Mouse (Mus musculus) midbrain, postnatal 0 days (tissue): ENCODE results near the gene Acbd4. TPM values are rescaled to one million over a fixed set of nuclear protein-coding genes. Genes with fewer than 3 reads are reported as not detected.

Experiments
- ATAC-seq: fragments of 200-750 bp; cut with Nextera tagmentation; 2 replicates; pipeline ENCODE4 v1.8.0; 2017; ENCODE audit warnings: moderate number of reproducible peaks, mild to moderate bottlenecking, moderate TSS enrichment, moderate library complexity; ENCODE audit not compliant: low FRiP score
- DNase-seq: peaks from one replicate; pipeline ENCODE4 v3.0.0-alpha.2; 2015; ENCODE audit warnings: low spot score
- H3K27ac ChIP-seq: fragments of 300-500 bp; sonication (generic); 2 replicates; pipeline ENCODE4 v1.5.1; 2014; ENCODE audit warnings: low read depth, mild to moderate bottlenecking, low read length, mixed read lengths
- H3K27me3 ChIP-seq: fragments of 300-500 bp; sonication (generic); 2 replicates; pipeline ENCODE4 v1.6.1; 2014; ENCODE audit warnings: low read length, control low read depth, mixed read lengths; ENCODE audit not compliant: insufficient read depth
- H3K36me3 ChIP-seq: fragments of 300-500 bp; sonication (generic); 2 replicates; pipeline ENCODE4 v1.6.1; 2014; ENCODE audit warnings: low read length, control low read depth, mixed read lengths; ENCODE audit not compliant: insufficient read depth
- H3K4me1 ChIP-seq: fragments of 300-500 bp; sonication (generic); 2 replicates; pipeline ENCODE4 v1.6.1; 2014; ENCODE audit warnings: mild to moderate bottlenecking, control low read depth, antibody characterized with exemption, low read length, mixed read lengths; ENCODE audit not compliant: insufficient read depth
- H3K4me2 ChIP-seq: fragments of 300-500 bp; sonication (generic); 2 replicates; pipeline ENCODE4 v1.6.1; 2014; ENCODE audit warnings: low read depth, mild to moderate bottlenecking, low read length, mixed read lengths; ENCODE audit not compliant: poor library complexity, severe bottlenecking
- H3K4me3 ChIP-seq: fragments of 300-500 bp; sonication (generic); 2 replicates; pipeline ENCODE4 v1.5.1; 2014; ENCODE audit warnings: low read depth, mild to moderate bottlenecking, low read length, moderate library complexity
- H3K9ac ChIP-seq: fragments of 300-500 bp; sonication (generic); replicated peaks from 2 replicates; pipeline ENCODE4 v1.6.1; 2014; ENCODE audit warnings: mild to moderate bottlenecking, low read length, moderate library complexity, mixed read lengths; ENCODE audit not compliant: poor library complexity, severe bottlenecking
- H3K9me3 ChIP-seq: fragments of 300-500 bp; sonication (generic); 2 replicates; pipeline ENCODE4 v1.6.1; 2016; ENCODE audit warnings: low read length, control low read depth
- CTCF ChIP-seq: IDR thresholded peaks from 2 replicates; pipeline ENCODE4 v1.5.1; 2016; ENCODE audit warnings: antibody characterized with exemption, mild to moderate bottlenecking
- WGBS: fragments of 180-500 bp; shearing (Covaris S2); extraction: QIAGEN DNeasy Blood & Tissue Kit; methylation state at CpG from one replicate; pipeline ENCODE4 v1.1.7; 2014; 5-methylcytosine and 5-hydroxymethylcytosine counted together
- polyA plus RNA-seq: library from polyadenylated mRNA; unstranded; fragments of >200 nt; fragmentation: Nextera tagmentation; extraction: Ambion mirVana; gene quantifications from 2 replicates; pipeline ENCODE4 v1.2.1, GENCODE M21; 2015
- total RNA-seq: library from RNA; depleted of rRNA; stranded (reverse); fragments of >200 nt; gene quantifications from 2 replicates; pipeline ENCODE4 v1.2.3, GENCODE M21; 2014

Gene Acbd4
- total and polyA plus RNA-seq, 2 experiments from 2014 or later = 17.5 to 22.9 TPM

DNA sequence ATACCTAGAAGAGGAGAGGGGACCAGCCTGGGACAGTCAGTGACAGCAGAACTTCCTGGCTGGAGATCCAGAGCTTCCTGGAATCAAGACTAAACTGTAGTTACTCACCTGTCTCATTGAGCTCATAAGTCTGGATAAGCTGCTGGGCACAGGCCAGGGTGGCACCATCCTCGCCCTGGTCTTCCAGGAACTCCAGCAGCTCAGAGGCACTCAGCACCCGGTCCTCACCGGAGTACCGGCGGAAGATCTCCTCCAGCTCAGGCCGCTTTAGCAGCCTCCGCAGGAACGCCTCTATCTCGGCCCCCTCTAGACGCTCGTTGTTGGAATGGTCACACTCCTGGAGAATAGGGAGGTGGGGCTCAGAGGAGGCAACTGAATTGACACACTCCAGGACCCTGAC lies 23.4 kb upstream of the Acbd4 start:
- H3K4me3 ChIP-seq = no peak overlapping the region

DNA sequence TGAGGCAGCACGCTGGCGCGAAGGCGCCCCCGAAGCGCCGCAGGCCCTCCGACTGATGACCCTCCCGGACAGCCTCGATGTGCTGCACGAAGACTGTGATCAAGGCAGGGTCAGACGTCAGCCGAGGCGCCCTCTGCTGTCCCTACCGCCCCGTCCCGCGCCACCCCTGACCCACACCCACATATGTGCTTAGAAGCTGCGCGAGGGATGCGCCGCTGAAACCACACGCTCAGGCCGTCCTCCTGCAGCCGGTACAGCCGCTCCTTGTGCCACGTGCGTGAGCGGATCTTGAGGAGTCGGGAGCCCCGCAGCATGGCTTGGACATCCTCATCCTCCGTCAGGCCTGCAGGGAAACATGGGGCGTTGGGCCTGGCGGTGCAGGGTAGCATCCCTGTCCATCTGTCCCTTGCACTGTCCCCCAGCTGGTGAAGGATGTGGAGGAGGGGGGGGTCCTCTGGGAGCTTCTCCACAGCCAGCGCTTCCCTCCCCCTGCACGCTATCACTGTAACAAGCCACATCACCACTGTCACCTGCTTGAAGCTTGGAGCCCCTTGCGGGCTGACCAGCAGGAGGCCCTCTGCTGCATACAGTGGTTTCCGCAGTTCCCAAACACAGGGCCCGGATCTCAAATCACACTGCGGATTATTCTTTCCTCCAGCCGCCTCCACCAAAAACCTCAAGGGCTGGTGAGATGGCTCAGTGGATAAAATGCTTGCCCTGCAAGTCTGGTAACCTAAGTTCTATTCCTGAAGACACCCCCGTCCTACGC lies 21.0 kb upstream of the Acbd4 start:
- TF ChIP-seq CTCF = peak; percentile 60
- peak overlapping the region; percentile 45 for H3K4me2 ChIP-seq
- no peak overlapping the region for H3K27ac ChIP-seq
- no peaks in the 10 kb centered on the region for H3K9me3 ChIP-seq
- H3K4me1 ChIP-seq = no peaks in the 10 kb centered on the region
- 2% methylated on average over 42 of the region's 43 CpGs for WGBS
- no peaks in the 10 kb centered on the region for H3K36me3 ChIP-seq
- peak; percentile 41; the same call in 1 of the 2 replicates for ATAC-seq
- peaks cover 25% of the 10 kb centered on the region for H3K27me3 ChIP-seq
- H3K4me3 ChIP-seq = peak overlapping the region; percentile 25
- H3K9ac ChIP-seq = peak overlapping the region; percentile 29; the same call in 1 of the 2 replicates
- DNase-seq = peak; percentile 38

More for the DNA sequence above, 23.4 kb upstream of the Acbd4 start:
- H3K4me2 ChIP-seq = no peak overlapping the region
- peaks cover 25% of the 10 kb centered on the region for H3K27me3 ChIP-seq
- peaks cover 5% of the 10 kb centered on the region; the same call in 1 of the 2 replicates for H3K4me1 ChIP-seq
- no peaks in the 10 kb centered on the region for H3K36me3 ChIP-seq
- no peak for DNase-seq
- WGBS = 88% methylated on average over 11 of the region's 11 CpGs
- no peaks in the 10 kb centered on the region for H3K9me3 ChIP-seq
- no peak for ATAC-seq
- no peak overlapping the region for H3K9ac ChIP-seq
- H3K27ac ChIP-seq = no peak overlapping the region
- TF ChIP-seq CTCF = no peak

DNA sequence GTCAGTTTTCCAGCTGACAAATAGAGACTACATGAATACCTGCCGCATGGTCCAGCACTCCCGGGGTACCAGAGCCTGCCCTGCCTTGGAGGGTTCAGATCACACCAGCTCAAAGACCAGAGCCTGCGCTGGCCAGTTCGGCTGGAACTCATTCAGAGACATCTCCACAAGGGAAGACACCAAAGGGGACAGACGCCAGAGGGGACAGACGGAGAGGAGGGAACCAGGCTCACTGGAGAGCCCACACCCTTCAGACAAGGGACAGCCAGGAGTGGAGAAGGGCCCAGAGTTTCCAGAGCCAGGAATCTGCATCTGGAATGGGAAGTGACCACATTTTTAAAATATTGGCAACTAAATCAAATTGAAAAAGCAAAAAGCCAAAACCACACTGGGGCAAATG lies 19.9 kb upstream of the Acbd4 start:
- Histone ChIP-seq H3K9ac (no peak overlapping the region), H3K4me1 (no peaks in the 10 kb centered on the region), H3K27me3 (peaks cover 25% of the 10 kb centered on the region), H3K27ac (no peak overlapping the region), H3K9me3 (no peaks in the 10 kb centered on the region), H3K36me3 (no peaks in the 10 kb centered on the region), H3K4me2 (no peak overlapping the region), H3K4me3 (no peak overlapping the region)
- WGBS = 64% methylated on average over 6 of the region's 6 CpGs
- no peak for TF ChIP-seq CTCF
- ATAC-seq (no peak), DNase-seq (no peak)

DNA sequence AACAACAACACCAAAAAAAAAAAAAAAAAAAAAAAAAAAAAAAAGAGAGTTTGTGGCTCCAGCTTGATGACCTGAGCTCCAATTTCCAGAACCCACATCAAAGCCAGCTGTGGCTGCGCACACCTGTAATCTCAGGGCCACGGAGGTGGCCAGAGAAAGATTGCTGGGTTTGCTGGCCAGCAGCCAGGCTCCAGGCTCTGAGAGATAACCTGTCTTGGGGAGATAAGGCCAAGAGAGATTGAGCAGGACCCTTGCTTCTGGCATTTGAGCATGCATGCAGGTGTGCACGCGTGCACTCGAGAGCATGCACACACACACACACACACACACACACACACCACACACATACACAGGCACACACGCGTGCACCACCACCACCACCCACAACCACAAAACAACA lies 8.2 kb upstream of the Acbd4 start:
- Histone ChIP-seq H3K9me3 (no peaks in the 10 kb centered on the region), H3K27me3 (0 out of 2 replicates have a peak, but pooled peaks cover 4% of the 10 kb centered on the region), H3K4me3 (no peak overlapping the region), H3K4me1 (no peaks in the 10 kb centered on the region), H3K4me2 (no peak overlapping the region), H3K9ac (no peak overlapping the region), H3K27ac (no peak overlapping the region), H3K36me3 (no peaks in the 10 kb centered on the region)
- TF ChIP-seq CTCF = no peak
- ATAC-seq (no peak), DNase-seq (no peak)
- WGBS = 95% methylated on average over 7 of the region's 7 CpGs

DNA sequence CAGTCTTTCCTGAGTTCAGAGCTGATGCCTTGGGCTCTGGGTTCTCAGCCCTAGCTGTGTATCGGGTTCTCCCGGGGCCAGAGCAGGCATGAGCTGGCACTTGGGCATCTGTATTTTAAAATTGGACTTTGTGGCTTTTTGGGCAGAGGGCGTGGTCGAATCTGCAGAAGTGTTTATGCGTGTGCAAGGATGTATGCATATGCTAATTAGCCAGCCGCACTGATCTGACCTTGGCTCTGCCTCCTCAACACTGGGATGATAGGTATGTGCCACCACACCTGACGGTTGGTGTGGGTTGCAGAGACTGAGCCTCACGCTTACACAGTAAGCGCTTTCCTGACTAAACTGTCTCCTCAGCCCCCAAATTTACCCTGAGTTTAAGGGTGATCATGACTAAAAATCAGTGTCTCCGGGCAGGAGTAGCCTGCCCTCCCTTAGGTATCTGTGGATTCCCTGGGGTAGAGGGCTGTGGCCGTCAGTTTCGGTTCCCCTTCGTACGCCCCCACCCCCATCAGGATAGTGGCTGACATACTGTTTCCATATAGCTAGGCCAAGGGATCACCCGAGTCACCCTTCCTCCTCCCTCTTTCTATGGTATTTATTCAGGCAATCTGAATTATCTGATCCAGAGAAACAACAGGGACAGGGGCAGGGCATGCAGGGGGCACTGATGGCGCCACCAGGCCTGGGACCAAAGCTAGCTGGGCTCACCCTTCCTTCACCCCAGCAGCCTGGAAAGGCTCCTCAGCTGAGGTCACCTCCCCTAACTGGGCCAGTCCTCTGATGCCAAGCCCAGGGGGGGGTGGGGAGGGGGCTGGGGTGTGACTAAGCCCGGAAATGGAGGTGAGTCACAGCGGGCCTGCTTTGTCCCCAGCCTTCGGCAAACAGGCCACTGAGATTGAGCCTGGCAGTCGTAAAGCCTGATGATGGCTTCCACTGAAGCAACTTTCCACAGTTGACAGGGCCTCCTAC lies 7.3 kb upstream of the Acbd4 start:
- Histone ChIP-seq H3K4me1 (no peaks in the 10 kb centered on the region), H3K27me3 (peaks cover 4% of the 10 kb centered on the region; the same call in 1 of the 2 replicates), H3K9me3 (no peaks in the 10 kb centered on the region), H3K4me3 (no peak overlapping the region), H3K4me2 (no peak overlapping the region), H3K36me3 (no peaks in the 10 kb centered on the region), H3K9ac (no peak overlapping the region), H3K27ac (no peak overlapping the region)
- ATAC-seq (no peak), DNase-seq (no peak)
- TF ChIP-seq CTCF = no peak
- 78% methylated on average over 20 of the region's 20 CpGs for WGBS
